Mouse (Mus musculus): ENCODE measurements around the gene Carnmt1.

DNA sequence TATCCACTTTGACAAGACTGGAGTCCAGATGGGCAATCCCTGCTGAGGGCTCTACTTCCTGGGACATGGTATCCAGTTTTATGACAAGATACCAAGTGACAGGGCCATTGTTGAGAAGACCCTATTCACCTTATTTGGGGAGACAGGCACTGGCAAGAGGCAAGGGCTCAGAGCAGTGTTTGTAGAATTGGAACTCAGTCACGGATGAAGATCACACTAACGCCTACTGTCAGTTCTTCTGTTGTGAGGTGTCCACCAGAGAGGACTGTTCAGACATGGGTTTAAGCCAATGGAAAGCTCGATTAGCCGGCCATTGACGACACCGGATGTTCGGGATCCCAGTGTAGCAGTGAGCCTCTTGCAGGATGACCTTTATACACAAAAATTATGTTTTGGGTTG is 1.0 kb upstream of the Carnmt1 start:
- TF ChIP-seq CTCF (IDR thresholded peaks at IDR 0.05; ENCODE audit: low read depth, low read length) (no peak), POLR2A (IDR thresholded peaks at IDR 0.05; ENCODE audit: borderline replicate concordance, low read depth, low read length) (no peak)

All from bone marrow macrophage, adult 2 months (primary cell).